Mouse (Mus musculus): ENCODE measurements around the gene Tet3. TPM values are rescaled to one million over a fixed set of nuclear protein-coding genes. Genes with fewer than 3 reads are reported as not detected.

The Tet3 gene
- total and polyA plus RNA-seq, 3 experiments: 6.2 to 23.6 (median 13.7) TPM

DNA sequence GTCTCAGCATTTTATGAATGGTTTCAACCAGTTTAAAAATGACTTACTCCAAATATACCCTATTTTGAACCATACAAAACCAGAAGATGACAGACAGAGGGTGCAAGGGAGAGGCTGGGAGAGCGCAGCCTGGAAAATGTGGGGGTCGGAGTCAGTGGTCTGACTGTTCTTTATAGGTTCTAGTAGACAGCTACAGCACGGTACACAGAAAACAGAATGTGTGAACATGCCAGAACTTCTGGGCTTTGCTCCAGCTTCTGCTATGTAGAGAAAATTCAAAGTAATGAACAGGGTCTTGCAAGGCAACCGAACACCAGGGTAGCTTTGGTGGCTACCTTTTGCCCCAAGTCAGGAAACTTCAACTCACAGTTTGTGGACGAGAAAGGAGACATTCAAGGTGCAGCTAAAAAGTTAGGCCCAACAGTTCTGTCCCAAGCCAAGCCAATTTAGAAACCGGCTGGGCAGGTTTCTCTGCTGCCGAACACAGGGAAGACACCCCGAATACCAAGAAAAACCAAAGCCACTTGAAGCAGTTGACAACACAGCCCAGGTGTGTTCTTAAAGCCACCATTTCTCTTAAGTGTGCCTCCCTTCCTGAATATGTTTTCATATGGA is 66.6 kb downstream of the Tet3 start:
- no peaks in the 10 kb centered on the region for H3K36me3 ChIP-seq (ENCODE audit: control insufficient read depth, insufficient read depth, low read length)
- H3K27ac ChIP-seq: no peak overlapping the region
- intact Hi-C loops (cut with DNase I): no loop called here
- peaks cover 6% of the 10 kb centered on the region for H3K79me2 ChIP-seq (replicated peaks; ENCODE audit: control insufficient read depth, insufficient read depth, low read length)
- no peak overlapping the region for H3K4me3 ChIP-seq
- no peaks in the 10 kb centered on the region for H3K27me3 ChIP-seq (ENCODE audit: control insufficient read depth, insufficient read depth, low read length)
- peaks cover 3% of the 10 kb centered on the region for H3K4me1 ChIP-seq (ENCODE audit: control insufficient read depth, insufficient read depth, low read length)
- WGBS: 64% methylated on average over 8 of the region's 8 CpGs
- DNase-seq: peak in 1 of 2 experiments; percentile 22
- no peak for TF ChIP-seq POLR2A (IDR thresholded peaks at IDR 0.05; ENCODE audit: insufficient read depth, low read depth, low read length)
- TF ChIP-seq EP300 (IDR thresholded peaks at IDR 0.05; ENCODE audit: insufficient read depth, low read depth, low read length): no peak
- TF ChIP-seq CTCF (IDR thresholded peaks at IDR 0.05): no peak
- no peak overlapping the region for H3K9ac ChIP-seq (ENCODE audit: low read depth, low read length)

DNA sequence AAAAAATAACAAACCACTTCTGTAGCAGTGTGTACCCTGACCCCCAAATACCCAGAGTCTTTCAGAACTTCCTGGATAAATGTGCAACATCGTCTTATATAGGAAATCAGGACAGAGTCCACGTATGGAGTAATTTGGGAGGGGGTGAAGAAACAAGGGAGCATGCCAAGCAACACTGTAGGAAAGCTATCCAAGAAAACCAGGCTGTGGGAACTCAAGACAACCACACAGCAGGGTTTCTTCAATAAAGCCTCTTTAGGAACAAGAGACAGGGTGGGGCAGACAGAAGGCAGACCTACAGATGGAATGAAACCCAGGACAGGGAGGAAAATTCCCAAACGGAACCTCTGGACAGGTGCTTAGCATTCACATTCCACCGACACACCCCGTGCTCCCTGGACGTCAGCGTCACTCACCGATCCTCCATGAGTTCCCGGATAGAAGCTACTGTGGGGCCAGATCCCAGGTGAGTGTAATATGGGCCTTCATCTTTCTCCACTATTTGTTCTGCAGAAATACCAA is 73.3 kb downstream of the Tet3 start:
- WGBS: 94% methylated on average over 9 of the region's 9 CpGs

DNA sequence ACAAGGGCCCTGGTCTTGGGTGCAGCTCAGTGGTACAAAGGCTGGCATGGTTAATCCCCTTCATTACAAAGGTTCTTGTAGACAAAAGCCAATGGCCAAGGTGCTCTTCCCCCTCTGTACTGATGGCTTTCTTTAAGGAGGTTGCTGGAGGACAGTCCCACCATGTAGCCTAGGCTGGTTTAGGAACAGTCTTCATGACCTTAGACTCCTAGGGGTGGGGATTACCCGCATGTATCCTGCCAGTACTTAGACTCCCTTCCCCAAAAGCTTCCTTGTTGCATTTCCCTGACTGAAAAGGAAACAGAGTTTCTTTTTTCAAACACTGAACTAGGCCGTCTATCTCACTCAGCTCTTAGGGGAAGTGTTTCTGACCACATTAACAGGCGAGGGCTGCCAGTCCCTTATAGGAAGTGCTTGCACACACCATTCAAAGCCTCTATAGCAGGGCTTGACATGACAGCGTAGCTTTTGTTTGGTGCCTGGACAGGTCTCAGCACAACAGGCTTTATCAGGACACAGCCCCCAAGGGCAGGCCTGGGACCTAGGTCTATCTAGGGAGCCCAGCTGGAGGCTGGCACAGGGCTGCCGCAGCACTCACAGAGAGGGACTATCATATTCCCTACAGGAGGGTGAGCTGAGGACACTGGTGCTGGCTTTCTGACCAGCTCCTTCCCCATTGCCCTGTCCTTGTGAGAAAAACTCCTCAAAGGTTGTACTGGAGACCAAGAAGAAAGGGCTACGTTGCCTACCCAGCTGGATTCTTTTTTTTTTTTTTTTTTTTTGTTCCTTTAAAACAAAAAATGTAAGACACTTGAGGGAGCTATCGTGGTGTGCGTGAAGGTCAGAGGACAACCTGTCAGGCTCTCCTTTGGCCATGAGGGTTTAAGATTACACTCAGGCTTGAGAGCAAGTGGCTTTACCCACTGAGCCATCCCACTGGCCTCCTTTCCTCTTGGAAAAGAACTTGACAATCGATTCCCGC is 77.1 kb downstream of the Tet3 start:
- intact Hi-C loops (cut with DNase I): loop anchor here (2.0 kb wide), 1 partner anchor 61 kb away; no protein-coding TSS in a partner anchor

More for the DNA sequence above, 73.3 kb downstream of the Tet3 start:
- intact Hi-C loops (cut with DNase I): no loop called here
- no peak for DNase-seq
- Histone ChIP-seq H3K9ac (ENCODE audit: low read depth, low read length) (no peak overlapping the region), H3K36me3 (ENCODE audit: control insufficient read depth, insufficient read depth, low read length) (no peaks in the 10 kb centered on the region), H3K4me3 (no peak overlapping the region), H3K4me1 (ENCODE audit: control insufficient read depth, insufficient read depth, low read length) (peaks cover 8% of the 10 kb centered on the region), H3K27ac (no peak overlapping the region), H3K79me2 (replicated peaks; ENCODE audit: control insufficient read depth, insufficient read depth, low read length) (peaks cover 3% of the 10 kb centered on the region; the same call in 1 of the 2 replicates), H3K27me3 (ENCODE audit: control insufficient read depth, insufficient read depth, low read length) (no peaks in the 10 kb centered on the region)
- TF ChIP-seq CTCF (IDR thresholded peaks at IDR 0.05) (no peak), EP300 (IDR thresholded peaks at IDR 0.05; ENCODE audit: insufficient read depth, low read depth, low read length) (no peak), POLR2A (IDR thresholded peaks at IDR 0.05; ENCODE audit: insufficient read depth, low read depth, low read length) (no peak)

DNA sequence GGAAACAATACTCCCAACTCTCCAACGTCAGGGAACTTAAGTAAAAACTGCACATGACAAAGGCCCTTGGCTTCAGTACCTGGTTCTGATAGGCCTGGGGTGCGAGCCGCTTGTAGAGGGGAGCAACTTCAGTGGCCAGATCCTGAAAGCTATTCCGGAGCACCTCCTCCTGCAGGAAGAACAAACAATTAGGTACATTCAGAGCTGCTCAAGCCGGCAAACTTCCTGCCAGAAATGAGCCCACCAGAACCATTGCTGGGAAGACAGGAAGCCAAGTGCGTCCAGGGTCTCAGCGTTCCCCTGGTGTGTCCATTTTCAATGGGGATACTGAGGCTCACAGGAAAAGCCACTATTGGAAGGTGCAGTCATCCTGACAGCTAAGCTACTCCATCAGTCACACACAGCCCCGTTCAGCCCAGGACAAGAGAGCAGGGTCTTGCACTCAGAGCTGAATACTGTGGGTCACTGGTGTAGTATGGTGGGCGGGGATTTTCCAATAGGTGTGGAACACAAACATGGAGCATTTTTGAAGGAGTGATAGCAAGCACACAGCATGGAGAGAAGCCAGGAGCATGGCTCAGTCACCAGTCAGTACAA is 85.1 kb downstream of the Tet3 start:
- Histone ChIP-seq H3K4me1 (ENCODE audit: control insufficient read depth, insufficient read depth, low read length) (no peaks in the 10 kb centered on the region), H3K79me2 (replicated peaks; ENCODE audit: control insufficient read depth, insufficient read depth, low read length) (no peaks in the 10 kb centered on the region), H3K36me3 (ENCODE audit: control insufficient read depth, insufficient read depth, low read length) (no peaks in the 10 kb centered on the region), H3K9ac (ENCODE audit: low read depth, low read length) (no peak overlapping the region), H3K27me3 (ENCODE audit: control insufficient read depth, insufficient read depth, low read length) (no peaks in the 10 kb centered on the region), H3K4me3 (no peak overlapping the region), H3K27ac (peak overlapping the region; percentile 15)
- TF ChIP-seq EP300 (IDR thresholded peaks at IDR 0.05; ENCODE audit: insufficient read depth, low read depth, low read length) (no peak), POLR2A (IDR thresholded peaks at IDR 0.05; ENCODE audit: insufficient read depth, low read depth, low read length) (no peak), CTCF (IDR thresholded peaks at IDR 0.05) (no peak)
- WGBS: 54% methylated on average over 9 of the region's 9 CpGs
- no peak for DNase-seq
- intact Hi-C loops (cut with DNase I): no loop called here

More for the DNA sequence above, 77.1 kb downstream of the Tet3 start:
- no peak for TF ChIP-seq CTCF (IDR thresholded peaks at IDR 0.05)
- no peak for TF ChIP-seq POLR2A (IDR thresholded peaks at IDR 0.05; ENCODE audit: insufficient read depth, low read depth, low read length)
- no peak; the same call in 1 of the 2 replicates for TF ChIP-seq EP300 (IDR thresholded peaks at IDR 0.05; ENCODE audit: insufficient read depth, low read depth, low read length)
- WGBS: 34% methylated on average over 10 of the region's 10 CpGs
- DNase-seq: peak; percentile 53 to 73
- no peaks in the 10 kb centered on the region for H3K27me3 ChIP-seq (ENCODE audit: control insufficient read depth, insufficient read depth, low read length)
- no peaks in the 10 kb centered on the region for H3K79me2 ChIP-seq (replicated peaks; ENCODE audit: control insufficient read depth, insufficient read depth, low read length)
- peak overlapping the region; percentile 64 for H3K27ac ChIP-seq
- H3K4me3 ChIP-seq: no peak overlapping the region
- peaks cover 8% of the 10 kb centered on the region for H3K4me1 ChIP-seq (ENCODE audit: control insufficient read depth, insufficient read depth, low read length)
- no peak overlapping the region for H3K9ac ChIP-seq (ENCODE audit: low read depth, low read length)
- H3K36me3 ChIP-seq (ENCODE audit: control insufficient read depth, insufficient read depth, low read length): no peaks in the 10 kb centered on the region

DNA sequence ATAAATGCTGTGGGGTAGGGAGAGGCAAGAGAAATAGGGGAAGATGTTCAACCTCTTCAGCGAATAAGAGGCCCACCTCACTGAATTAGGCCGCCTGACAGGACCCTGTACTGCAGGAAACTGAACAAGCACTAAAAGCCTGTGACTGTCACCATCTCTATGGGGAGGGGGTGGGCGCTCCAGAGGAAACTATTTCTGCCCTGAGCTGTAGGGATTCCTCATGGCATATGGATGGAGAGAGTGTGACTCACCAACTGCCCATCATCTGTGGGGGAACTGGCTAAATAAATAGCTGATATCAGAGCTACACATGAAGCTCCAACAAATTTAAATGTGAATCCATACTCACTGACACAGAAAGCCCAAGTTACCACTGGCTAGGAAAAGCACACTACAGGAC is 87.5 kb downstream of the Tet3 start:
- intact Hi-C loops (cut with DNase I): no loop called here

More for the DNA sequence above, 87.5 kb downstream of the Tet3 start:
- Histone ChIP-seq H3K27me3 (ENCODE audit: control insufficient read depth, insufficient read depth, low read length) (no peaks in the 10 kb centered on the region), H3K36me3 (ENCODE audit: control insufficient read depth, insufficient read depth, low read length) (no peaks in the 10 kb centered on the region), H3K79me2 (replicated peaks; ENCODE audit: control insufficient read depth, insufficient read depth, low read length) (no peaks in the 10 kb centered on the region), H3K4me1 (ENCODE audit: control insufficient read depth, insufficient read depth, low read length) (no peaks in the 10 kb centered on the region), H3K4me3 (no peak overlapping the region), H3K9ac (ENCODE audit: low read depth, low read length) (no peak overlapping the region), H3K27ac (no peak overlapping the region)
- WGBS: 89% methylated on average over 3 of the region's 3 CpGs
- DNase-seq: no peak
- TF ChIP-seq POLR2A (IDR thresholded peaks at IDR 0.05; ENCODE audit: insufficient read depth, low read depth, low read length) (no peak), EP300 (IDR thresholded peaks at IDR 0.05; ENCODE audit: insufficient read depth, low read depth, low read length) (no peak), CTCF (IDR thresholded peaks at IDR 0.05) (no peak)
